Mouse (Mus musculus) midbrain, postnatal 0 days (tissue): ENCODE results near the gene Parp4. TPM values are rescaled to one million over a fixed set of nuclear protein-coding genes. Genes with fewer than 3 reads are reported as not detected.

Experiments
- ATAC-seq: fragments of 200-750 bp; cut with Nextera tagmentation; 2 replicates; pipeline ENCODE4 v1.8.0; 2017; ENCODE audit warnings: moderate number of reproducible peaks, mild to moderate bottlenecking, moderate TSS enrichment, moderate library complexity; ENCODE audit not compliant: low FRiP score
- DNase-seq: peaks from one replicate; pipeline ENCODE4 v3.0.0-alpha.2; 2015; ENCODE audit warnings: low spot score
- H3K27ac ChIP-seq: fragments of 300-500 bp; sonication (generic); 2 replicates; pipeline ENCODE4 v1.5.1; 2014; ENCODE audit warnings: low read depth, mild to moderate bottlenecking, low read length, mixed read lengths
- H3K27me3 ChIP-seq: fragments of 300-500 bp; sonication (generic); 2 replicates; pipeline ENCODE4 v1.6.1; 2014; ENCODE audit warnings: low read length, control low read depth, mixed read lengths; ENCODE audit not compliant: insufficient read depth
- H3K36me3 ChIP-seq: fragments of 300-500 bp; sonication (generic); 2 replicates; pipeline ENCODE4 v1.6.1; 2014; ENCODE audit warnings: low read length, control low read depth, mixed read lengths; ENCODE audit not compliant: insufficient read depth
- H3K4me1 ChIP-seq: fragments of 300-500 bp; sonication (generic); 2 replicates; pipeline ENCODE4 v1.6.1; 2014; ENCODE audit warnings: mild to moderate bottlenecking, control low read depth, antibody characterized with exemption, low read length, mixed read lengths; ENCODE audit not compliant: insufficient read depth
- H3K4me2 ChIP-seq: fragments of 300-500 bp; sonication (generic); 2 replicates; pipeline ENCODE4 v1.6.1; 2014; ENCODE audit warnings: low read depth, mild to moderate bottlenecking, low read length, mixed read lengths; ENCODE audit not compliant: poor library complexity, severe bottlenecking
- H3K4me3 ChIP-seq: fragments of 300-500 bp; sonication (generic); 2 replicates; pipeline ENCODE4 v1.5.1; 2014; ENCODE audit warnings: low read depth, mild to moderate bottlenecking, low read length, moderate library complexity
- H3K9ac ChIP-seq: fragments of 300-500 bp; sonication (generic); replicated peaks from 2 replicates; pipeline ENCODE4 v1.6.1; 2014; ENCODE audit warnings: mild to moderate bottlenecking, low read length, moderate library complexity, mixed read lengths; ENCODE audit not compliant: poor library complexity, severe bottlenecking
- H3K9me3 ChIP-seq: fragments of 300-500 bp; sonication (generic); 2 replicates; pipeline ENCODE4 v1.6.1; 2016; ENCODE audit warnings: low read length, control low read depth
- CTCF ChIP-seq: IDR thresholded peaks from 2 replicates; pipeline ENCODE4 v1.5.1; 2016; ENCODE audit warnings: antibody characterized with exemption, mild to moderate bottlenecking
- WGBS: fragments of 180-500 bp; shearing (Covaris S2); extraction: QIAGEN DNeasy Blood & Tissue Kit; methylation state at CpG from one replicate; pipeline ENCODE4 v1.1.7; 2014; 5-methylcytosine and 5-hydroxymethylcytosine counted together
- polyA plus RNA-seq: library from polyadenylated mRNA; unstranded; fragments of >200 nt; fragmentation: Nextera tagmentation; extraction: Ambion mirVana; gene quantifications from 2 replicates; pipeline ENCODE4 v1.2.1, GENCODE M21; 2015
- total RNA-seq: library from RNA; depleted of rRNA; stranded (reverse); fragments of >200 nt; gene quantifications from 2 replicates; pipeline ENCODE4 v1.2.3, GENCODE M21; 2014

The Parp4 gene
- total and polyA plus RNA-seq, 2 experiments from 2014 or later = 0.79 to 0.99 TPM

DNA sequence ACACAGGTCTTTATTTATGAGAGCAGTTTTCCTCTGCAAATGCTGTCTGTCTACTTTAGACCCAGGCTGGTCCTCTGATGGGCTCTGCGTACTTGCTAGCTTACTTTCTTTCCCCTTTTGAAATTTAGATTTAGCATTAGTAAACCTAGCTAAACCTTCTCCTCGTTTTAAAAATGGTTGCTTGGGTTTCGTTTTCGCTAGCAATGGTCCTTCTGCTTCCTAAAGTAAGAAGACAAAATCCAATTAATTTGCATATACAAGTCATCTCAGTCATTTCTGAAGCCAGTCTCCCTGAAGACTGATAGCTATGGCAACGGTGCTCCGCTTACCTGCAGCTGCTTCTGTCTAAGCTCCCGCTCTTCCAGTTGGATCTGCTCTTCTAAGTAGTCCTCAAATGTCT is 22.1 kb upstream of the Parp4 start:
- Histone ChIP-seq H3K27me3 (no peaks in the 10 kb centered on the region), H3K36me3 (0 out of 2 replicates have a peak, but pooled peaks cover 2% of the 10 kb centered on the region), H3K9me3 (no peaks in the 10 kb centered on the region), H3K4me1 (no peaks in the 10 kb centered on the region), H3K4me2 (no peak overlapping the region), H3K4me3 (no peak overlapping the region), H3K27ac (no peak overlapping the region), H3K9ac (no peak overlapping the region)
- no peak for TF ChIP-seq CTCF
- ATAC-seq = no peak
- no peak for DNase-seq
- WGBS = 89% methylated on average over 7 of the region's 7 CpGs

DNA sequence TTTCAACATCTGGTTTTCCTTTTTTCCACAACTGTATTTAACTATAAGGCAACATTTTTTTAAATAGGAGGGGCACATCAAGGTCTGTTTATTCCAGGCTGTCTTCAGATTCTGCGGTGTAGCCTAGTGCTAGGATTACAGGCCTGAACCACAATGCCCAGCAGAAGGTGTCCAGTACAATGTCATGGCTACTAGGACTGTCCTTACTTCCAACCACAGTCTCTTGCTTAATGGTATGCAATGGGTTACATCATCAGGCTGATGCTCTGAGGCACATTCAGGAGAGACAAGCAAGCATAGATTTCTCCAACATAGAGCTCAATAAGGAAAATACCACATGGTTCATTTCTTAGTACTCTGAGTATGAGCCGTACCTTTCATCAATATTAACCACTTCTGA is 20.7 kb upstream of the Parp4 start:
- DNase-seq (no peak), ATAC-seq (no peak)
- no peaks in the 10 kb centered on the region for H3K9me3 ChIP-seq
- no peak overlapping the region for H3K4me2 ChIP-seq
- WGBS = 100% methylated on average over 2 of the region's 2 CpGs
- 0 out of 2 replicates have a peak, but pooled peaks cover 2% of the 10 kb centered on the region for H3K36me3 ChIP-seq
- H3K9ac ChIP-seq = no peak overlapping the region
- no peak overlapping the region for H3K4me3 ChIP-seq
- H3K27ac ChIP-seq = no peak overlapping the region
- no peaks in the 10 kb centered on the region for H3K27me3 ChIP-seq
- TF ChIP-seq CTCF = no peak
- no peaks in the 10 kb centered on the region for H3K4me1 ChIP-seq

- H3K27me3 ChIP-seq = no peaks in the 10 kb centered on the region
- no peak for TF ChIP-seq CTCF
- no peak overlapping the region for H3K27ac ChIP-seq
- peaks cover 8% of the 10 kb centered on the region for H3K36me3 ChIP-seq
- no peaks in the 10 kb centered on the region for H3K9me3 ChIP-seq
- H3K4me2 ChIP-seq = no peak overlapping the region
- H3K4me3 ChIP-seq = no peak overlapping the region
- no peak for DNase-seq
- H3K4me1 ChIP-seq = no peaks in the 10 kb centered on the region
- ATAC-seq = no peak
- WGBS = 92% methylated on average over 3 of the region's 3 CpGs
- no peak overlapping the region for H3K9ac ChIP-seq
Observed at GRCm38 (mm10) chr14:56559134-56559533, 16.3 kb upstream of the Parp4 start.

GRCm38 (mm10) chr14:56567476-56567875 is 7.9 kb upstream of the Parp4 start:
- Histone ChIP-seq H3K36me3 (peaks cover 6% of the 10 kb centered on the region), H3K4me1 (0 out of 2 replicates have a peak, but pooled peaks cover 3% of the 10 kb centered on the region), H3K27me3 (no peaks in the 10 kb centered on the region), H3K4me3 (no peak overlapping the region), H3K9ac (no peak overlapping the region), H3K9me3 (no peaks in the 10 kb centered on the region), H3K4me2 (no peak overlapping the region), H3K27ac (no peak overlapping the region)
- ATAC-seq = no peak
- WGBS = 78% methylated on average over 7 of the region's 7 CpGs
- no peak for TF ChIP-seq CTCF
- DNase-seq = no peak

- TF ChIP-seq CTCF = no peak
- H3K4me1 ChIP-seq = 0 out of 2 replicates have a peak, but pooled peaks cover 3% of the 10 kb centered on the region
- H3K4me3 ChIP-seq = no peak overlapping the region
- H3K9ac ChIP-seq = no peak overlapping the region
- WGBS = 86% methylated on average over 4 of the region's 4 CpGs
- DNase-seq = no peak
- H3K27me3 ChIP-seq = no peaks in the 10 kb centered on the region
- no peak for ATAC-seq
- no peaks in the 10 kb centered on the region for H3K9me3 ChIP-seq
- H3K4me2 ChIP-seq = no peak overlapping the region
- no peak overlapping the region for H3K27ac ChIP-seq
- no peaks in the 10 kb centered on the region for H3K36me3 ChIP-seq
Observed at GRCm38 (mm10) chr14:56569041-56569440, 6.4 kb upstream of the Parp4 start.

DNA sequence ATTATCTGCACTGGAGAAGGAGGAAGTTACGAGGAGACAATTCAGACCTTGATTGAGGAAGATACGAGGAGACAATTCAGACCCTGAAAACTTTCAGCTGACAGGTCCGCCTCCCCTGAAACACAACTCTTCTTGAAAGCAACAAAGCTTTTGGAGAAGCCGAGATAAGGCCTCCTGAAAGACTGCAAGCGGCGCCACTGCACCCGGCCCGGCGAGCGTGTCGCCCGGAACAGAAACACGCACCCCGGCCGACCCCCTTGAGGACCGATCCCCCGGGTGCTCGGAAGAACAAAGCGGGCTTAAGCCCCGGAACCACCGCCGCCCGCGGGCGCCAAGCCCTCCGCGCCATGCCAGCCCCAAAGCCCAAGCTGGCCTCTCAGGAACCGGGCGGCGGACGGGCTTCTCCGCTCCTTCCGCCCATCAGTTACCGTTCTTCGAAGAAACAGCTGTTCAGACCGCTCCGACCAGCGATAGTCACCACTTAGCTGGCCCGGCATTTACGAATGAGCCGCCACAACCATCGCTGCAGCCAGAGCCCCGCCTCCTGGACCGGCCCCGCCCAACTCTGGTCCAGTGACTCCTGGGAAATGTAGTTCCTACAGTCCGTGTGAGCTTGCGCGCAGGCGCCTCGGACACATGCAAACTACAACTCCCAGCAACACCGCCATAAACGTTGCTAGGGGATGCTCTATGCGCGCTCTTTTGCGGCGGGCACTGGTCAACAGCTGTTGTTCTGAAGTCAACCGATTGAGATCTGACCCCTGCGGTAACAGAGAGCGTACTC is 3.9 kb upstream of the Parp4 start:
- peak overlapping the region; percentile 83 for H3K4me3 ChIP-seq
- ATAC-seq (peak; percentile 100), DNase-seq (peak; percentile 98)
- H3K27me3 ChIP-seq = no peaks in the 10 kb centered on the region
- under 1% methylated on average over 59 of the region's 59 CpGs for WGBS
- no peaks in the 10 kb centered on the region for H3K36me3 ChIP-seq
- TF ChIP-seq CTCF = no peak; the same call in 1 of the 2 replicates
- H3K27ac ChIP-seq = no peak overlapping the region
- H3K9me3 ChIP-seq = no peaks in the 10 kb centered on the region
- peak overlapping the region; percentile 85 for H3K4me2 ChIP-seq
- 0 out of 2 replicates have a peak, but pooled peaks cover 3% of the 10 kb centered on the region for H3K4me1 ChIP-seq
- peak overlapping the region; percentile 55 for H3K9ac ChIP-seq
